Comparison of ENCODE assay signal across 20 mouse cellular contexts in genomic region chrX:169386640-169387039, GRCm38 (mm10).
"Had no signal": no experiment of that assay in that cellular context is flagged by ENCODE, and none has a peak within 500 bp of the region (broad histone marks: within the 10 kb centered on the region; RNA-seq: fewer than 3 reads in every experiment).

No protein-coding gene starts in this region.

- H3K36me3 ChIP-seq: limb, embryonic 15.5 days; liver, embryonic 12.5 days; liver, embryonic 15.5 days; lung, embryonic 15.5 days; stomach, embryonic 15.5 days had no signal

- H3K27ac ChIP-seq: limb, embryonic 15.5 days; liver, embryonic 12.5 days; liver, embryonic 15.5 days; lung, embryonic 15.5 days; stomach, embryonic 15.5 days had no signal

- H3K4me2 ChIP-seq: limb, embryonic 15.5 days; liver, embryonic 12.5 days; liver, embryonic 15.5 days; lung, embryonic 15.5 days; midbrain, embryonic 11.5 days; stomach, embryonic 15.5 days had no signal

- ATAC-seq: liver, embryonic 12.5 days had no signal

- H3K4me1 ChIP-seq: limb, embryonic 15.5 days; liver, embryonic 12.5 days; liver, embryonic 15.5 days; lung, embryonic 15.5 days; megakaryocyte, embryonic 14.5 days; stomach, embryonic 15.5 days had no signal

- H3K4me3 ChIP-seq: limb, embryonic 15.5 days; liver, embryonic 12.5 days; liver, embryonic 15.5 days; lung, embryonic 15.5 days; megakaryocyte, embryonic 14.5 days; stomach, embryonic 15.5 days had no signal

- H3K27me3 ChIP-seq: limb, embryonic 15.5 days; liver, embryonic 12.5 days; liver, embryonic 15.5 days; lung, embryonic 15.5 days; megakaryocyte, embryonic 14.5 days; stomach, embryonic 15.5 days had no signal

- H3K9me3 ChIP-seq: limb, embryonic 15.5 days; liver, embryonic 12.5 days; liver, embryonic 15.5 days; lung, embryonic 15.5 days; megakaryocyte, embryonic 14.5 days; stomach, embryonic 15.5 days had no signal

- DNase-seq: kidney, adult 18-20 months; kidney, adult 9 months; kidney, postnatal 14 days; kidney, postnatal 4 days; lung, adult 18-20 months; lung, postnatal 10 days; lung, postnatal 36 days; midbrain, embryonic 14.5 days; right cerebral cortex, adult 18-20 months; right cerebral cortex, postnatal 14 days; right cerebral cortex, postnatal 4 days; spleen, adult 18-20 months; thymus, postnatal 36 days had no signal

- H3K9ac ChIP-seq: limb, embryonic 15.5 days; liver, embryonic 12.5 days; liver, embryonic 15.5 days; lung, embryonic 15.5 days; stomach, embryonic 15.5 days had no signal
